Mouse (Mus musculus) cerebellum, adult 2 months (tissue): ENCODE measurements around the gene Megf8.

Source experiments
- CTCF ChIP-seq: fragments of 200-500 bp; IDR thresholded peaks from 2 replicates; pipeline ENCODE4 v1.5.1; 2011; ENCODE audit warnings: low read depth, mild to moderate bottlenecking, control low read depth, low read length, moderate library complexity, borderline replicate concordance; ENCODE audit not compliant: insufficient read depth
- POLR2A ChIP-seq: fragments of 200-500 bp; IDR thresholded peaks from 2 replicates; pipeline ENCODE4 v1.6.1; 2011; ENCODE audit warnings: low read length, control low read depth, borderline replicate concordance; ENCODE audit not compliant: insufficient read depth

GRCm38 (mm10) chr7:25385850-25386555 is 69.0 kb downstream of the Megf8 start:
- TF ChIP-seq CTCF (no peak), POLR2A (no peak)
